Mouse (Mus musculus) embryo, embryonic 11.5 days (tissue): ENCODE data around the gene Copg1.
"Not testable (repeated sequence)": the region's sequence is repeated elsewhere in the genome, so short reads cannot be mapped to it uniquely, and the experiment has no call there.

Experiments used
- DNase-seq: peaks from one replicate; pipeline ENCODE4 v3.0.0-alpha.2; 2012; ENCODE audit warnings: low read depth, low spot score

Gene Copg1

DNA sequence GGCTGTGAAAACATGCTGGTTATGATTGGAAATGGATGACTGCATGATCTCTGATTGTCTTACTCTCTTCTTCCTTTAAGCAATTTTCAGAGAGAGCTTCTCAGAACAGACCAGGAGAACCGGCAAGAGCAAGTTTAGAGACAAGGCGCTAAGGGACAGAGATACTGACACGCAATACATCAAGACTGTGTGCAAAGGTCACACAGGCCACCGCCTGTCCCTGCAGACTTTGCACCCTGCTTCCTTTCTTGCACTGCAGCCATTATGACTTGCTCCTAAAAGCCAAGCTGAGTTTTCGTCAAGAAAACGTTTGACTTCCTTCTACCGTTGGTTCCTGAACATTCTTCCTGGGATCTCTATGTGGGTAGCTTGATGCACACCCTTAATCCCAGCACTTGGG is 12.1 kb upstream of the Copg1 start:
- DNase-seq = no peak

DNA sequence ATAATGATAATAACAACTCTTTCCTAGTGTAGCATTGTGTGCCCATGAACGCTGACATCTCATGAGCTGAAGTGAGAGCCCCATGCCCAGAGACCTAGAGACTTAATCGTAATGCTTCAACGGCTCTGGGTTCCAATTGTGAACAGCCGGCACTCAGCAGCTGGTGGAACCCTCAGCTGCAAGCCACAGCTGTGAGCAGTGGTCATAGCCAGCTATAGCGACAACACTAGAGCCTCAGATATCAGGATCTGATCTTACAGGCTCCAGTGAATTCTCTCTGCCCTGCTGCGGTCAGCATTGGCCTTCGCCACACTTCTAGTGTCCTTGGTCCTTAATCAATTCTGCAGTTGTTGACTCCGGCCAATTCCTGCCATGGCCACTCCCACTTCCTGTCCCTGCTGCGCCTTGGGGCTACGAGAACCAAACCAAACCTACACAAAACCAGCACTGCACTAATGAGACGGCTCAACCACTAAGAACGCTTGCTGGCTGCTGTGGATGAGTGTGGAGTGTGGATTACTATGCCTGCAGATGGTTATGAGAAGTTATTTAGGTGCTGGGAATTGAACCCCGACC is 11.5 kb upstream of the Copg1 start:
- DNase-seq = no peak

DNA sequence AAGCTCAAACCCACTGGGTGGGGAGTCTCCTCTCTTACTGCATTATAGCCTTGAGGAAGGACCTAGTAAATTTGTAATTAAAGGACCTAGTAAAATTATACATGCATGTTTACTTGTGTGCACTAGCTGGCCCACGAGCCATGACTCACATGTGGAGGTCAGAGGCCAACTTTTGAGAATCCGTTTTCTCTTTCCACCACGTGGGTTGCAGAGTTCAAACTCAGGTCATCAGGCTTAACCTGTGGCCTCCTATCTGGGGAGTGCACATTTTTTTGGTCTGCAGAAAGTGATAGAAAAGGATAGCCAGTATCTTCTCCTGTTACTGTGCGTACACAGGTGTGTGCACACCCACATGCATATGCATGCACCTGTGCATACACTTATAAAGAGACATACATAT is 8.6 kb upstream of the Copg1 start:
- DNase-seq = no peak

DNA sequence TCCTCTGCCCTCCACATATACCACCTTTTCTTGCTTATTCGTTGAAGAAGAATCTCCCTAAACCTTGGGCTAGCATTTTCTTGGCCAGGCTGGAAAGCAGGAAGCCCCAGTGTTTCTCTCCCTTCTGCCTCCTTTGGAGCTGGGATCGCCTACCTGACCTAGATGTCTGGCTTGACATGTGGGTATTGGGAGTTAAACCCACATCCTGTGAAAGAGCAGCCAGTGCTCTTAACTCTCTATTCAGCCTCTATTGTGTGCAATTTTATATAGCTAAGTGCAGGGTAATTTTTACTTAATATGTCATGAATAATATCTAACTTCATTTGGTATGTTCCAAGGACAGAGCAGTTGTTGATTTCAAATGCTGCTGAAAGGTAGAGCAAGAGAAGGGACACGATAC is 8.0 kb upstream of the Copg1 start:
- no peak for DNase-seq

DNA sequence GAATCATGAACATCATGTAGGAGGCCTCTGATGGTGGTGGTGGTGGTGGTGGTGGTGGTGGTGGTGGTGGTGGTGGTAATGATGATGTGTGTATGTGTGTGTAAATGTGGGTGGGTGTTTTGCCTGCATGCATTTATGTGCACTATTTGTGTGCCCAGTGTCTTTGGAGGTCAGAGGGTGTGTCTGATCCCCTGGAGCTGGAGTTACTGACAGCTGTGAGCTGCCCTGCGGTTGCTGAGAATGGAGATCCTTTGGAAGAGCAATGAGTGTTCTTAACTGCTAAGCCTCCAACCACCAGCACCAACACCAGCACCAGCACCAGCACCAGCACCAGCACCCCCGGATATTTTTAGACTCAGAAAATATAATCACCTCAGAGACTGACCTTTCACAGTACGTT is 5.4 kb upstream of the Copg1 start:
- no peak for DNase-seq

DNA sequence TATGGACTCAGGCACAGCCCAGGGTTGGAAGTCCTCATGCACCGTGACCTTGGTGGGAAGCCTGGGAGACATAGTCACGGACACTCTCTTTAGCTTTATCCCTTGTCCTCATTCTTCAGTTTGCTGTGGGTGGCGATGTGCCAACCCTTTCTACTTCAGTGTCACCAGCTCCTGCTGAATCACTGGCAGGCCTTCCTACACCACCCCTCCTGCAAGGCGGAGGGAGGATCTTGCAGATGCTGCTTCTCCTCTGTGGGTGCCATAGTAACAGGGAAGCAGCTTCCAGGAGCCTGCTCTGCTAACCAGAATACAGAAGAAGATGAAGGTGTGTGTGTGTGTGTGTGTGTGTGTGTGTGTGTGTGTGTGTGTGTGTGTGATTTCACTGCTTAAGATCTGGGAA is 4.8 kb upstream of the Copg1 start:
- no peak for DNase-seq

DNA sequence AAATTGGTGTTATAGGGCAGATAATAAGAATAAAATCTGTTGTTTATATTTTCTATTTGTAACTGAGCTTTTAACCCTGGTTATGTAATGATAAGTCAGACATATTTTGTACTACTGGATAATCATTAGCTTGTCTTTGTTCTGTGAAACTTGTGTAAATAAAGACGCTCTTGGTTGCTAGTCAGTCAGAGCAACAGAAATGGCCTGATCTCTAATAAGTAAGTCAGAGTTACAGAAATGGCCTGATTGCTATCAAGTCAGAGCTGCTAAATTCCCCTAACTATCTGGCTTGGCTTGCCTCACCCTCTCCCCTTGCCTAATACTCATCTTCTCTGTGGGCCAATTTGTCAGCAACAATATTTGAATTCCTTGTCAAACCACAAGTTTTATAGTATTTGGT is 893 bp upstream of the Copg1 start:
- no peak for DNase-seq

DNA sequence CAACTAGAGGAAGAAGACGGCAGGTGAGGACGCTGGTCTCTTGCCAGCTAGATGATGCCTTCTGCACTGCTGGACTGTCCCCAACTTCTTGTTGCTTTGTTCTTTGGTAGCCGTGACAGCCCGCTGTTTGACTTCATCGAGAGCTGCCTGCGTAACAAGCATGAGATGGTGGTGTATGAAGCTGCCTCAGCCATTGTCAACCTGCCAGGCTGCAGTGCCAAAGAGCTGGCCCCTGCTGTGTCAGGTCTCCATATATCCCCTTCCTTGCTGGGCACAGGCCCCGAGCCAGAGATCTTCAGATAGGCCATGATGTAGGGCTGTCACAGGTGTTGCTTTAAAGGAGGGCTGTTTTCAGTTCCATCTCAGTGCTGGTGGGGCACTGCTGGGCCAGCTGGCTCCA is 6.3 kb downstream of the Copg1 start:
- no peak for DNase-seq

DNA sequence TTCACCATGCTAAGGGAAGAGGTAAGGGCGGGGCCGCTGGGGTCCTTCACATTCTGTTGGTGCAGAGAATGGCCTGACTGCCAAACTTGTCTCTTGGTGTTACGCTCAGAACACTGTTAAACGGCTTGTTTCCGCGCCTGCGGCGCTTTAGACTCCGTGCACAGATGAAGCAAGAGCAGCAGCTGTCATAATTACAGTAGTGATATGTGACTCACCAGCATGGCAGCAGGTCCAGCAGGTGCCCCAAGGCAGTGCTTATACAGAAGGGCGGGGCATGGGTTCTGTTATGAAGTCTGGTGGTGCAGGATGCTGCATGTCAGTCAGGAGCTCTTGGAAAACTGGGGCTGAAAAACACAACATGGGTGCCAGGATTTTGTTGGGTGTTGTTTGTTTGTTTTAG is 10.4 kb downstream of the Copg1 start:
- no peak for DNase-seq

DNA sequence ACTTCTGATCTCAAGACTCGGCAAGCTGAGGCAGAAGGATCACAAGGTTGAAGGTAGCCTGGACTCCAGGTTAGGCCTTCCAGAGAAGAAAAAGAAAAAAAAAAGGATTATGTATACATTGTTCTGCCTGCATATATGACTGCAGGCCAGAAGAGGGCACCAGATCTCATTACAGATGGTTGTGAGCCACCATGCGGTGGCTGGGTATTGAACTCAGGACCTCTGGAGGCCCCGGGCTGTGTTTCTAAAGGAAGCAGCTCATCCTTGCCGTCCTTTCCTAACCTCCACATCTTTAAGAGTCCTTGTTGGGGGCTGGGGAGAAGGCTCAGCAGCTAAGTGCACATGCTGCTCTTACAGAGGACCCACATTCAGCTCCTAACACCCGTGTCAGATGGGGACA is 19.0 kb downstream of the Copg1 start:
- DNase-seq = no peak

DNA sequence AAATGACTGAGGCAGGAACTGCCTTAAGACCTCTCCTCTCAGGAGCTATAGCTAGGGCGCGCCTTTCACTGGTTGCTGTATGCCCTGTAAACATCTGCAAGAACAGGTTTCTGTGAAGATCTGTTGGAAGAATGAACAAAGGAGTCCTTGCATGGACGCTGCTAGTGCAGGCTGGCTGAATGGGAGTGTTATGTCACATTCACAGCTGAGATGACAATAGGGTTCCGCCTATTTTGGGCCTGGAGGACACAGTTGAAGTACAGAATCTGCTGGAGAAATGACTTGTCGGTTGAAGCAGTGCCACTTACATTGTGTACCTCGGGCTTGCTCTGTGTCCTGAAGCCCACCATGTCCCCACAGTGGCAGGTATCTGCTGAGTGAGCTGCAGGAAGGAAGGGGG is 21.6 kb downstream of the Copg1 start:
- no peak for DNase-seq

DNA sequence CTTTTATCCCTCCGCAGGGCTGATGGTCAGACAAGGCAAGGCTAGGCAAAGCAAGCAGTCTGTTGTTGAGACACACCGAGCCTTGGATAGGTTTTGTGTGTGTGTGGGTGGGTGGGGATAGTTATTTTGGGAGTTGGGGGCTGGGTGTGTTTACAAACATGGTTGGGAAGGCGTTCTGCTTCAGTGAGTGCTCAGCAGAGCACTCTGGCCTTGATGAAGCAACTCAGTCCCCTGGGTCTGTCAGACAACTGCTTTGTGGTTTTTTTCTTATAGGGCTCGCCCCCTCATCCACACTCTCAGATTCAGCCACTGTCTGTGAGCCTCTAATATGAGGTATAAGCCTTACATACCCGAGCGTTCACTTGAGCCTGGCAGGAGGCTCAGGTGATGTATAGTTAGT is 23.9 kb downstream of the Copg1 start:
- DNase-seq = no peak

DNA sequence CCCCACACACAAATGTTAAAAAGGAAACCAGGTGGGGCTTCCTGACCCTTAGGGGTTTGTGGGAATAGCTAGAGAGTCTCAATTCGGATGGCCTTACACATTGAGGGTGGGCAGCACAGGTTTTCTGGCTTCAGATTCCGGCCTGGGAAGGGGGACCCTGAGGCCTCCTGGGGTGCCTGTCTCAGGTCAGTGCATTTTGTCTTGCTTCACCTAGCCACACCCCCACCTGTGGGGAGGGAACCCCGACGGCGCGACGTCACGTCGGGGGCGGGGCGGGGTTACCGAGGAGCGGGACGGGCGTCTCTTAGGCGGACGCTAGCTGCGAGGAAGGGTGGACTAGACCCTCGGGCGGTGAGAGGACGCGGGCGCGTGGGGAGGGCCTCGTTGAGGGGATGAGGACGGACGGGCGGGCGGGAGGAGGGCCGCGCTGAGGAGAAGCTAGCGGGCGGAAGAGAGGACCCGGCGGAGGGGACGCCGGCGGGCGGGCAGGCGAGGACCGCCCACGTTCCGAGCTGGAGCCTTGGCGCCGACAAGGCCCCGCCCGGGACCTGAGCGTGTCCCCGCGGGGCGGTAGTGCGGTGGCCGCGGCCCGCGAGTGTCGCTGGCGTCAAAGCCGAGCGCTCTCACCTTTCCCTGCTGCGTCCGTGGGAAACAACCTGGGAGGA is 26.2 kb downstream of the Copg1 start, which contains the start of gene Hmces:
Gene Hmces, plus strand, starts transcription at position 275 of the 665 bp plus-strand sequence.
- DNase-seq = peak; percentile 56

DNA sequence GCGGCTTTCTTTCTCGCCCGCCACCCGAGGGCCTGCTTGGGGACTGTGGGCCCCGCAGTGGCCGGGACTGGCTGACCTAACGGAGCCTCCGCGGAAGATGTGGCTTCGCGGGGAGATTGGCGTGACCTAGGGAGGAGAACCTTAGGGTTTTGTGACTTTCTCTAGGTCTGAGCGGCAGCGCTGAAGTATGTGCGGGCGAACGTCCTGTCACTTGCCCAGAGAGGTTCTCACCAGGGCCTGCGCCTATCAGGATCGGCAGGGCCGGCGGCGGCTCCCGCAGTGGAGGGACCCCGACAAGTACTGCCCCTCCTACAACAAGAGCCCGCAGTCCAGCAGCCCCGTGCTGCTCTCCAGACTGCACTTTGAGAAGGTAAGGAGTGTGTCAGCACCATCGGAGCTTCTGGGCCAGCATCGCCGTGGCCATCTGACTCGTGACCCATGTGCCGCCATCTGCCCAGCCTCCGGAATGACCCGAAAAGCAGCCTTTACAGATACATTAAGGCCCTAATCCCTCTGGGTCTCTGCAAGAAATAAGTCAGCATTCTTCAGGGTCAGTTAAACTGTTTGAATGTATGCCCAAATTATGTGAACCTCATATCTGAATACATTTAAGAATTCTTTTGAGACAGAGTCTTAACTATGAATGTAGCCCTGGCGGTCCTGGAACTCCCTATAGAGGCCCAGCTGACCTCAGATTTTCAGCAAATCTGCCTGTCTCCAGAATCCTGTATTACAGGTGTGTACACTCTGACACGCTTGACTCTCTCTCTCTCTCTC is 26.9 kb downstream of the Copg1 start:
- DNase-seq = peak; percentile 17

DNA sequence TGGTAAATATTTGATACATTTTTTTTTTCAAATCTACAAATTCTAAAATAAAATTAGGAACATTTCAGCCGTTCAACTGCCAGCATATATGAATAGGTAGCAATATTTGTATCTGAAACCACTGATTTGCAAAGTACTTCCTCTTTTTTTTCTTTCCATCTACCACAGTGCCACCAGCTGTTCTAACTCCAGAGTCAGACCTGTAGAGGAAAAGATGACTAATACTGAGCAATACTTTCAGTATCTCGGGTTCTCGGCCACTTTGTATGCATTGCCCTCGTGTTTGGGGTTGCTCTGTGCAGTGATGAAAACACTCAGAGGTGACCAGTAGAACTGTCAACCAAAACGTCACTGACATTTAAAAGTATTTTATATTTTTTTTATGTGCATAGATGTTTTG is 28.3 kb downstream of the Copg1 start:
- no peak for DNase-seq

DNA sequence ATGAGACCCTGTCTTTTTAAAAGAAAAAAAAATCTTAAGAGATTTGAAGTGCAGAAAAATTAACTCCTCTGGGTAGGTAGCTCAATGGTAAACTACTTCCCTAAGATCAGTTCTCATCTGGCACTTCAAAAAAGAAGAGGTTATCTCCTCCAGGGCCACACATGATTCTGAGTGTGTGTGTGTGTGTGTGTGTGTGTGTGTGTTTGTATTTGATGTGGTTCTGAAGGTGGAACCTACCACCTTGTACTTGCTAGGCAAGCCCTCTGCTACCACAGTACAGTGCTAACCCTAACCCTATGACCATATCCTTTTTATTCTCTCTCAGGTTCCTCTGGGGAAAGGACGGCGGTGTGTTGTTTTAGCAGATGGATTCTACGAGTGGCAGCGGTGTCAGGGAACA is 33.6 kb downstream of the Copg1 start:
- DNase-seq = no peak

DNA sequence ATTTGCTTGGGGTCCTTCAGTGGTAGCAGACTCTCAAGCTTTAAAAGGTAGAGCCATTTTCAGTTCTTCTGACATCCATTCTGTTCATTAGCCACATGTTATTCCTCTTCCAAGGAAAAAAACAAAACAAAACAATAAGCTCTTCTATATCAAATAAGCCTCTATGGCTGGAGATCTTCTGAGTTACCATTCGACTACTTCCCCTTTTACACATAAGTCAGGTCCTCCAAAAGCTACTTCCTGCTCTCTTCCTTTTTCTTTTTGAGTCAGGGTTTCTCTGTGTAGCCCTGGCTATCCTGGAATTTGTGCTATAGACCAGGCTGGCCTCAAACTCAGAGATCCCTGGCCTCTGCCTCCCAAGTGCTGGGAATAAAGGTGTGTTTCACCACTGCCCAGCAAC is 36.0 kb downstream of the Copg1 start:
- no peak for DNase-seq

DNA sequence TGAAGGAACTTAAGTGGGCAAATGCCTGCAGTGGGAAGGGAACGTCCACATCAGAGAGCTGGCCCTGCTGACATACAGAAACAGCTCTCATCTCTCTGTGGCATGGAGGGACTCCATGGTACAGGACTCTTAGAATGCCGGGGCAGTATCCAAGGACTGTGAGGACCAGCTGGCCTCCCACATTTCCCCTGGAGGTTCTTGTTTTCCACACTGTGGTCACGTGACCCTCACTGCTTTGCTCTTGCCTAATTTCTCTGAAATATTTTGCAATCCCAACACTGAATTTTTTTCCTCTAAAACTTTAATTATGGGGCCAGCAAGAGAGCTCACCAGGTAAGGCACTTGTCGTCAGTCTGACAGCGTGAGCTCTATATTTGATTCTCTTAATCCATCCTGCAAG is 47.4 kb downstream of the Copg1 start:
- DNase-seq = no peak

DNA sequence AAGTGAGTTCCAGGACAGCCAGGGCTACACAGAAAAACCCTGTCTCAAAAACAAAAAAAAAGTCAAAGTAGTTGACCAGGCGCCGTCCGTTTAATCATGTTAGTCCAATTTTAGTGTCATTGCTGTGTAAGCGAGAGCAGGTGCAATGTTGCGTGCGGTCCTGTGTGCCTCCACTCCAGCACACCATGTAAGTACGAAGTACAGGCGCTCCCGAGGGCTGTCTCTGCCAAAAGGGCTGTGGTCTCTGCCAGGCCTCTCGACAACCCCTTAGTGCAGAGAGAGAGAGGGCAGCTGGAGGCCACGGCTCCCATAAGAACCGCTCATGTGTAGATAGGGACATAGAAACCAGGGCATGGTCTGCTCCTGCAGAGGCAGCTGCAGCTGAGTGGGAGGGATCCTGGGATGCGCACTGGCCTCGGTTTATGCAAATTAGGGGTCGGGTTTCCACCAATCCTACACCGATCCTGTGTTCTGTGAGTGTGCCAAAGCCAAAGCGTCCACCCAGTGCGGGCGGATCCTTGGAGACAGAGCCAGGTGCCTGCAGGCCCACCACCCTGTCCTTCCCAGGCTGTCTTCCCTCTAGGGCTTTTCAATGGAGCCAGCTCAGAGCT is 49.7 kb downstream of the Copg1 start:
- DNase-seq = peak; percentile 48

DNA sequence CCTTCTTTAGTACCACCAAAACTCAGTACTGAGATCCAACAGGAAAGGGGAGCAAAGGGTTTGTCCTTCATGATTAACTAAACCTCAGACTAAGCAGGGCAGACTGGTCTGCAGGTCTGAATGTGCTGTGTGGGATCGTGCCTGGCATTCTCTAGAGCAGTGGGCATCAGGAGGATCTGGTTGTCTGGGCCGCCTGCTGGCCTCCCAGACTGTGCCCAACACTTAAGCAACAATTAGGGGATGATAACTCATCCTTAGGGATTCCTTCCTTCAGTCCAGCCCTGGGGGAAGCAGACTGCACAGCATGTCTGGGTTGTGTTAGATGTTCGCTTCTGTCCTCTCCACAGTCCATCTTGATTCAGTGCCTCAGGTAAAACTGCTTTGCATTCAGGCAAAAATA is 51.3 kb downstream of the Copg1 start:
- no peak for DNase-seq

DNA sequence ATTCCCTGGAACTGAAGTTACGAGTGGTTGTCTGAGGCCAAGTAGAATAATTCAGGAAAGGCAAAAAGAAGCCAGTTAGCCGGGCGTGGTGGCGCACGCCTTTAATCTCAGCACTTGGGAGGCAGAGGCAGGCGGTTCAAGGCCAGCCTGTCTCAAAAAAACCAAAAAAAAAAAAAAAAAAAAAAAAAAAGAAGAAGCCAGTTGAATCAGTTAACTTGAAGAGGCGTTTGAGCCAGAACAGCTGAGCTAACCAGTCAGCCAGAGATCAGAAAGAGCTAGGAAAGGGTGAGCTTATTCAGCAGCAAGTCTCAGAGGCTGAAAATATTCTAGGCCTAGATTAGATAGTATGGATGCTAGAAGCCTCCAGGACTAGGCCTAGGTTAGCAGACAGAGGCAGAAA is 54.6 kb downstream of the Copg1 start:
- DNase-seq = no peak

DNA sequence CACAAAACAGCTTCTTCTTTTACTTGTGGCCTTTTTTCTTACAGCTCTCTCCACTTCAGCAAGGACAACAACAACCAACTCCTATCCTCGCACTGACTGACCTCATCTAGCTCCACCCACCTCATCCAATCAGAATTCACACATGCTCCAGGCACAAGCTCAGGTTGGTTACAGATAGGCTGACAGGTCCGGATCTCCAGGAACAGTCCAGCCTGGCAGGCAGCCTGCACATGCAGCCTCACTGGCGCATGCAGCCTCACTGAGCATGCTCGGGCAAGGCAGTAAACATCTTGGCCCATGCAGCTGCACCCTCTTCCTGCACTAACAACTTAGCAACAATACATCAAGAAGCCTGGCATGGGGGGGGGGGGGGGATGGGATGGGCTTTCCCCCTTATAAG is 74.8 kb downstream of the Copg1 start:
- DNase-seq = not testable (repeated sequence)
